Mouse (Mus musculus) midbrain, embryonic 13.5 days (tissue): ENCODE results near the gene Zfp641. TPM values are rescaled to one million over a fixed set of nuclear protein-coding genes. Genes with fewer than 3 reads are reported as not detected.

ENCODE experiments used
- ATAC-seq: fragments of 200-750 bp; cut with Nextera tagmentation; 2 replicates; pipeline ENCODE4 v1.8.0; 2017; ENCODE audit warnings: mild to moderate bottlenecking, moderate TSS enrichment, moderate library complexity
- H3K27ac ChIP-seq: fragments of 300-500 bp; sonication (generic); 2 replicates; pipeline ENCODE4 v1.5.1; 2015; ENCODE audit warnings: inconsistent platforms, mild to moderate bottlenecking, moderate library complexity
- H3K27me3 ChIP-seq: fragments of 300-500 bp; sonication (generic); 2 replicates; pipeline ENCODE4 v1.6.1; 2015; ENCODE audit warnings: mild to moderate bottlenecking, inconsistent platforms
- H3K36me3 ChIP-seq: fragments of 300-500 bp; sonication (generic); 2 replicates; pipeline ENCODE4 v1.6.1; 2015; ENCODE audit warnings: mild to moderate bottlenecking, inconsistent platforms
- H3K4me1 ChIP-seq: fragments of 300-500 bp; sonication (generic); replicated peaks from 2 replicates; pipeline ENCODE4 v1.6.1; 2015; ENCODE audit warnings: inconsistent platforms
- H3K4me2 ChIP-seq: fragments of 300-500 bp; sonication (generic); replicated peaks from 2 replicates; pipeline ENCODE4 v1.6.1; 2015; ENCODE audit warnings: moderate library complexity, mild to moderate bottlenecking, inconsistent platforms
- H3K4me3 ChIP-seq: fragments of 300-500 bp; sonication (generic); replicated peaks from 2 replicates; pipeline ENCODE4 v1.5.1; 2015; ENCODE audit warnings: mild to moderate bottlenecking, inconsistent platforms
- H3K9ac ChIP-seq: fragments of 300-500 bp; sonication (generic); replicated peaks from 2 replicates; pipeline ENCODE4 v1.6.1; 2015; ENCODE audit warnings: mild to moderate bottlenecking, inconsistent platforms
- H3K9me3 ChIP-seq: fragments of 300-500 bp; sonication (generic); 2 replicates; pipeline ENCODE4 v1.6.1; 2016; ENCODE audit warnings: mild to moderate bottlenecking, inconsistent platforms
- WGBS: fragments of 180-500 bp; shearing (Covaris S2); methylation state at CpG from one replicate; pipeline ENCODE4 v1.1.7; 2015; 5-methylcytosine and 5-hydroxymethylcytosine counted together
- polyA plus RNA-seq: library from polyadenylated mRNA; unstranded; fragments of >200 nt; fragmentation: Nextera tagmentation; extraction: Ambion mirVana; gene quantifications from 2 replicates; pipeline ENCODE4 v1.2.1, GENCODE M21; 2015

Zfp641 gene
- 5.7 and 5.9 TPM in 2 replicates for polyA plus RNA-seq

- 2% methylated on average over 60 of the region's 60 CpGs for WGBS
- no peaks in the 10 kb centered on the region for H3K36me3 ChIP-seq
- no peaks in the 10 kb centered on the region for H3K9me3 ChIP-seq
- peak within 1 kb of the TSS; percentile 83 for H3K4me2 ChIP-seq
- peak within 1 kb of the TSS; percentile 76 for H3K4me3 ChIP-seq
- H3K4me1 ChIP-seq: 0 out of 2 replicates have a peak, but pooled peaks cover 7% of the 10 kb centered on the region
- ATAC-seq: peak; percentile 82
- no peak within 1 kb of the TSS for H3K27ac ChIP-seq
- H3K9ac ChIP-seq: peak within 1 kb of the TSS; percentile 83
- H3K27me3 ChIP-seq: 0 out of 2 replicates have a peak, but pooled peaks cover 3% of the 10 kb centered on the region
Measured at GRCm38 (mm10) chr15:98295628-98296551, at the start of gene Zfp641. Gene Zfp641, minus strand, starts transcription at chr15:98296161.

- H3K9ac ChIP-seq: no peak within 1 kb of the TSS
- no peaks in the 10 kb centered on the region for H3K36me3 ChIP-seq
- no peaks in the 10 kb centered on the region for H3K27me3 ChIP-seq
- WGBS: 86% methylated on average over 8 of the region's 8 CpGs
- H3K27ac ChIP-seq: no peak within 1 kb of the TSS
- H3K4me1 ChIP-seq: no peaks in the 10 kb centered on the region
- H3K9me3 ChIP-seq: no peaks in the 10 kb centered on the region
- no peak within 1 kb of the TSS for H3K4me3 ChIP-seq
- no peak for ATAC-seq
- no peak within 1 kb of the TSS for H3K4me2 ChIP-seq
Measured at GRCm38 (mm10) chr15:98340887-98341286, 44.9 kb upstream of the Zfp641 start, which contains the start of gene Olfr284. Gene Olfr284, minus strand, starts transcription at chr15:98340987.

- Histone ChIP-seq H3K4me3 (no peak within 1 kb of the TSS), H3K4me2 (no peak within 1 kb of the TSS), H3K27ac (no peak within 1 kb of the TSS), H3K9me3 (no peaks in the 10 kb centered on the region), H3K4me1 (no peaks in the 10 kb centered on the region), H3K9ac (no peak within 1 kb of the TSS), H3K36me3 (no peaks in the 10 kb centered on the region), H3K27me3 (no peaks in the 10 kb centered on the region)
- ATAC-seq: no peak
- 93% methylated on average over 5 of the region's 5 CpGs for WGBS
Measured at GRCm38 (mm10) chr15:98317177-98317724, 21.3 kb upstream of the Zfp641 start, which contains the start of gene Olfr285. Gene Olfr285, minus strand, starts transcription at chr15:98317353.

GRCm38 (mm10) chr15:98315703-98316102, 19.7 kb upstream of the Zfp641 start:
- Histone ChIP-seq H3K27ac (no peak overlapping the region), H3K27me3 (no peaks in the 10 kb centered on the region), H3K4me3 (no peak overlapping the region), H3K36me3 (no peaks in the 10 kb centered on the region), H3K4me2 (no peak overlapping the region), H3K9ac (no peak overlapping the region), H3K4me1 (no peaks in the 10 kb centered on the region), H3K9me3 (no peaks in the 10 kb centered on the region)
- 62% methylated on average over 6 of the region's 6 CpGs for WGBS
- no peak for ATAC-seq

- no peak overlapping the region for H3K4me3 ChIP-seq
- no peak overlapping the region for H3K27ac ChIP-seq
- no peak overlapping the region for H3K9ac ChIP-seq
- WGBS: 89% methylated on average over 8 of the region's 8 CpGs
- H3K4me1 ChIP-seq: 0 out of 2 replicates have a peak, but pooled peaks cover 7% of the 10 kb centered on the region
- H3K27me3 ChIP-seq: 0 out of 2 replicates have a peak, but pooled peaks cover 3% of the 10 kb centered on the region
- ATAC-seq: no peak
- H3K4me2 ChIP-seq: no peak overlapping the region
- H3K36me3 ChIP-seq: peaks cover 11% of the 10 kb centered on the region
- H3K9me3 ChIP-seq: no peaks in the 10 kb centered on the region
Measured at GRCm38 (mm10) chr15:98293651-98294050, 2.3 kb downstream of the Zfp641 start.

- Histone ChIP-seq H3K9ac (no peak overlapping the region), H3K36me3 (peaks cover 19% of the 10 kb centered on the region), H3K27ac (no peak overlapping the region), H3K27me3 (no peaks in the 10 kb centered on the region), H3K4me2 (no peak overlapping the region), H3K4me3 (no peak overlapping the region), H3K9me3 (no peaks in the 10 kb centered on the region), H3K4me1 (no peaks in the 10 kb centered on the region)
- 71% methylated on average over 12 of the region's 12 CpGs for WGBS
- ATAC-seq: no peak
Measured at GRCm38 (mm10) chr15:98288566-98288965, 7.4 kb downstream of the Zfp641 start.

GRCm38 (mm10) chr15:98286418-98286817, 9.5 kb downstream of the Zfp641 start:
- no peaks in the 10 kb centered on the region for H3K9me3 ChIP-seq
- no peak overlapping the region for H3K4me3 ChIP-seq
- no peak overlapping the region for H3K27ac ChIP-seq
- ATAC-seq: no peak
- no peak overlapping the region for H3K9ac ChIP-seq
- no peaks in the 10 kb centered on the region for H3K4me1 ChIP-seq
- no peak overlapping the region for H3K4me2 ChIP-seq
- peaks cover 19% of the 10 kb centered on the region for H3K36me3 ChIP-seq
- no peaks in the 10 kb centered on the region for H3K27me3 ChIP-seq
- 80% methylated on average over 7 of the region's 7 CpGs for WGBS

GRCm38 (mm10) chr15:98257776-98258175, 38.2 kb downstream of the Zfp641 start:
- no peak overlapping the region for H3K4me2 ChIP-seq
- no peaks in the 10 kb centered on the region for H3K36me3 ChIP-seq
- no peaks in the 10 kb centered on the region for H3K9me3 ChIP-seq
- no peak overlapping the region for H3K4me3 ChIP-seq
- no peak overlapping the region for H3K9ac ChIP-seq
- ATAC-seq: no peak
- H3K27ac ChIP-seq: no peak overlapping the region
- no peaks in the 10 kb centered on the region for H3K4me1 ChIP-seq
- WGBS: 88% methylated on average over 7 of the region's 7 CpGs
- H3K27me3 ChIP-seq: no peaks in the 10 kb centered on the region

GRCm38 (mm10) chr15:98257193-98257592, 38.8 kb downstream of the Zfp641 start, which contains the start of gene H1fnt:
Gene H1fnt, minus strand, starts transcription at chr15:98257293.
- no peak for ATAC-seq
- 90% methylated on average over 8 of the region's 8 CpGs for WGBS
- Histone ChIP-seq H3K27me3 (no peaks in the 10 kb centered on the region), H3K4me1 (no peaks in the 10 kb centered on the region), H3K4me2 (no peak within 1 kb of the TSS), H3K9me3 (no peaks in the 10 kb centered on the region), H3K36me3 (no peaks in the 10 kb centered on the region), H3K4me3 (no peak within 1 kb of the TSS), H3K9ac (no peak within 1 kb of the TSS), H3K27ac (no peak within 1 kb of the TSS)

GRCm38 (mm10) chr15:98256271-98256670, 39.7 kb downstream of the Zfp641 start:
- no peaks in the 10 kb centered on the region for H3K36me3 ChIP-seq
- H3K4me2 ChIP-seq: no peak overlapping the region
- ATAC-seq: no peak
- no peak overlapping the region for H3K4me3 ChIP-seq
- 96% methylated on average over 13 of the region's 13 CpGs for WGBS
- no peaks in the 10 kb centered on the region for H3K9me3 ChIP-seq
- H3K9ac ChIP-seq: no peak overlapping the region
- H3K4me1 ChIP-seq: no peaks in the 10 kb centered on the region
- H3K27me3 ChIP-seq: no peaks in the 10 kb centered on the region
- H3K27ac ChIP-seq: no peak overlapping the region
